Mouse (Mus musculus): Measurements from ENCODE around the gene Ccl27a. TPM values are rescaled to one million over a fixed set of nuclear protein-coding genes. Genes with fewer than 3 reads are reported as not detected.

Gene Ccl27a
- polyA plus RNA-seq, 1 experiment, result 872 TPM

DNA sequence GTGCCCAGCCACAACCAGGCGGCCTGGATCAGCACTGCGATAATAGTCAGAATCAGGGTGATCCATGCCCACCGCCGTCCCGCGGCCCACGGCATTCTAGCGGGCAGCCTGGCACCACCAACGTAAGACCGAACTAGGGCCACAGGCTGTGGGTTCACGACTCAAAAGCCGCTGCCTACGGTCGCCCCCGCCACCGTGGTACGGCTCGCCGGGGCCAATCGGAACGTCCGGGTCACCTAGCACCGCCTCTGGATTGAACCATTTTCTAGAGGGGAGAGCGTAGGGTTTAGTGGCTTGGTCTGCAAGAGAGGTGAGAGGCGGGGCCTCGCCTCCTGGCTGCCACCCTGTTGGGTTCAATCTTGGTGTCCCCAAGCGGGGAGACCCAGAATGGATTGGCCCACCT, 32.9 kb downstream of the Ccl27a start:
- H3K36me3 ChIP-seq (ENCODE audit: control insufficient read depth, insufficient read depth, low read length), result no peaks in the 10 kb centered on the region
- no peaks in the 10 kb centered on the region for H3K27me3 ChIP-seq (ENCODE audit: control insufficient read depth, insufficient read depth, low read length)
- H3K4me1 ChIP-seq (ENCODE audit: control insufficient read depth, insufficient read depth, low read length), result peaks cover 12% of the 10 kb centered on the region
- peak; percentile 94 for TF ChIP-seq POLR2A (IDR thresholded peaks at IDR 0.05; ENCODE audit: control insufficient read depth, low read depth, low read length)
- no peak for TF ChIP-seq CTCF (IDR thresholded peaks at IDR 0.05; ENCODE audit: control insufficient read depth, insufficient read depth, insufficient replicate concordance, low read depth, low read length)
- peak overlapping the region; percentile 88 for H3K27ac ChIP-seq (ENCODE audit: control insufficient read depth, insufficient read depth, low read depth, low read length)
- peak overlapping the region; percentile 94 for H3K4me3 ChIP-seq (ENCODE audit: control insufficient read depth, low read depth, low read length)

DNA sequence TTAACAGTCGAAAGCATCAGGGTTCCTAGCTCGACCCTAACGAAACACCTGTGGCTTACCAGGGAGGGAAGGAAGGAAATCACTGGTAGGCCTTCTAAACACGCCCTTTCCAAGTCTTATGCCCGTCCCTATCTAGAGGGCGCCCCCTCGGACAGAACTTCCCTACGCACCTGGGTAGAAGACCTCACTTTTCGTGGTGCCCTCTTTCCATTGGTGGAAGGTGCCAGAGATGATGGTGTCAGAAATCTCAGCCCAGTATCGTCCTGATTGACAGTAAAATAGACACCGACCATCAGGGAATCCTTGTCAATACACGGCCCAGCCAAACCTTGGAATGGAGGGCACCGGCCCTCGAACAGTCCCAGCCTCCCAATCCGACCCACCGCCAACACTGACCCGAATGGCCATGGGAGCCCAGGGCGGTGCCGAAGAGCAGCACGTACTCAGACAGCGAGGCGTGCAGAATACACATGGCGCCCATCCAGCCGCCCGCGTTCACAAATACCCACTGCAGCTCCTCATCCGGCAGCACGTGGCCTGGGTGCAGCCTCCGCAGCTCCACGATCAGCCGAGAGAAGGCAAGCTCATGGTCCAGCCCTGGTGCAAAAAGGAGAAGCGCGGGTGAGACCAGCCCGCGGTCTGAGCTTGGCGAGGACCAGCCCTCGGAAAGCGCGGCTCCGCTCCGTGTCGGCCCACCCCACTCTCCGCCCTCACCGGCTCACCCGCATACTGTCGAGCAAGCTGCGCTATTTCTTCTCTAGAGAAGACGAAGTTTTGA, 33.5 kb downstream of the Ccl27a start:
- Histone ChIP-seq H3K27me3 (ENCODE audit: control insufficient read depth, insufficient read depth, low read length) (no peaks in the 10 kb centered on the region), H3K4me3 (ENCODE audit: control insufficient read depth, low read depth, low read length) (peak overlapping the region; percentile 94), H3K4me1 (ENCODE audit: control insufficient read depth, insufficient read depth, low read length) (peaks cover 12% of the 10 kb centered on the region), H3K27ac (ENCODE audit: control insufficient read depth, insufficient read depth, low read depth, low read length) (peak overlapping the region; percentile 88), H3K36me3 (ENCODE audit: control insufficient read depth, insufficient read depth, low read length) (no peaks in the 10 kb centered on the region)
- TF ChIP-seq CTCF (IDR thresholded peaks at IDR 0.05; ENCODE audit: control insufficient read depth, insufficient read depth, insufficient replicate concordance, low read depth, low read length), result no peak
- TF ChIP-seq POLR2A (IDR thresholded peaks at IDR 0.05; ENCODE audit: control insufficient read depth, low read depth, low read length), result no peak

DNA sequence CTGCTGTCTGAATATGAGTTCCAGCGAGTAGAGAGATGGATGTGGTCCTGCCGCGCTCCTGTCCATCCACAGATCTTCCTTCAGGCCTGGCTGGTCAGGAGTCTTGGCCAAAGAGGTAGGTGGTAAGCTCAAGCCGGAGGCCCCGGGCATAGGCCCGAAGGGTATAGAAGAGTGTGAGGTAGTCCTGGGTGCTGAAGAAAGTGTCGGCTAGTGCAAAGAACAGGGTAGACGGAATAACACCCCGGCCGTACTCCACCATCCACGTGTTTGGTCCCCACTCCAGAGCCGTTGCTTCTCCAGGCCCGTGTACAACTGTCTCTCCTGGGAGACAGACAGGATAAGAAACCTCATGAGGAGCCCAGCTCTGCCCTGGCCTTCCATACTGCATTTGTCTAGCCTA, 34.8 kb downstream of the Ccl27a start:
- Histone ChIP-seq H3K4me1 (ENCODE audit: control insufficient read depth, insufficient read depth, low read length) (peaks cover 12% of the 10 kb centered on the region), H3K27me3 (ENCODE audit: control insufficient read depth, insufficient read depth, low read length) (no peaks in the 10 kb centered on the region), H3K36me3 (ENCODE audit: control insufficient read depth, insufficient read depth, low read length) (no peaks in the 10 kb centered on the region), H3K4me3 (ENCODE audit: control insufficient read depth, low read depth, low read length) (no peak overlapping the region), H3K27ac (ENCODE audit: control insufficient read depth, insufficient read depth, low read depth, low read length) (no peak overlapping the region)
- no peak for TF ChIP-seq CTCF (IDR thresholded peaks at IDR 0.05; ENCODE audit: control insufficient read depth, insufficient read depth, insufficient replicate concordance, low read depth, low read length)

DNA sequence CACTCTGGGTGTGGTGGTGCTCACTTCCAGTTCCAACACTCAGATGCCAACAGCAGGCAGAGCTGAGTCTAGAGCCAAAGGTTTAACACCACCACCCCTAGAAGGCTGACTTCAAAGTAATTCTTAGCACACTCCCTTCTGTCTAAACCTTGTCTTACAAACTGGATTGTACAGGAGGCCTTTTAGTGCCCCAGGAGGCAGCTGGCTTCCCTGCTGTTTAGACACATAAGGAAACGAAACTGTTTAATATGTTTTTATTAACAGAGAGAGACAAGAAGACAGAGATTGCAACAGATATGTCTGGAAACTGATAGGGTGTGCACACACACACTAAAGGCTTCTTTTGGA, 35.8 kb downstream of the Ccl27a start:
- Histone ChIP-seq H3K27me3 (ENCODE audit: control insufficient read depth, insufficient read depth, low read length) (no peaks in the 10 kb centered on the region), H3K4me3 (ENCODE audit: control insufficient read depth, low read depth, low read length) (no peak overlapping the region), H3K27ac (ENCODE audit: control insufficient read depth, insufficient read depth, low read depth, low read length) (no peak overlapping the region), H3K36me3 (ENCODE audit: control insufficient read depth, insufficient read depth, low read length) (no peaks in the 10 kb centered on the region), H3K4me1 (ENCODE audit: control insufficient read depth, insufficient read depth, low read length) (peaks cover 12% of the 10 kb centered on the region)
- TF ChIP-seq CTCF (IDR thresholded peaks at IDR 0.05; ENCODE audit: control insufficient read depth, insufficient read depth, insufficient replicate concordance, low read depth, low read length), result no peak
- TF ChIP-seq POLR2A (IDR thresholded peaks at IDR 0.05; ENCODE audit: control insufficient read depth, low read depth, low read length), result no peak

DNA sequence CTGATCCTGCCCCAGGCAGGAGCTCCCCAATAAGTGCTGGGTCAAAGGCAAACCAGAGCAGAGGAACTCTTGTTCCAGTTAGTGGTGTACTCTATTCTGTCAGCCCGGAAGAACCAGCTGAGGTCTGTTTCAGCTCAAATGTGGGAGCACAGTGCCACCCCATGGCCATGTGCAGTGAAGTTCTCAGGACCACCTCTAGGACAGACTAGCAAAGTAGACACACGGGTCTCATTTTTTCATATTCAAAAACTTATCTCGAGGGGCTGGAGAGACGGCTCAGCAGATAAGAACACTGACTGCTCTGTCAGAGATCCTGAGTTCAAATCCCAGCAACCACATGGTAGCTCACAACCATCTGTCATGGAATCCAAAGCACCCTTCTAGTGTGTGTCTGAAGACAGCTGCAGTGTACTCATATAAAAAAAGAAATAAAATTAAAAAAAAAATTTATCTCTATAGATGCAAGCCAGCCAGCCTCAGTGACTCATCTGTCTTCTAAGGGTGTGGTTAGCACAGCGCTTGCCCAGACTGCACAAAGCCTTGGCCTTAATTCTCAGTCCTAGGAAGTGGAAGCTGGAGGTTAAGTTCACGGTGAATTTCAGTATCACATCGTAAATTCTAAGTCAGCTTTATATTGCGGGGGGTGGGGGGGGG, 36.3 kb downstream of the Ccl27a start:
- TF ChIP-seq CTCF (IDR thresholded peaks at IDR 0.05; ENCODE audit: control insufficient read depth, insufficient read depth, insufficient replicate concordance, low read depth, low read length) (peak; percentile 67; the same call in 1 of the 2 replicates), POLR2A (IDR thresholded peaks at IDR 0.05; ENCODE audit: control insufficient read depth, low read depth, low read length) (no peak)
- Histone ChIP-seq H3K27me3 (ENCODE audit: control insufficient read depth, insufficient read depth, low read length) (no peaks in the 10 kb centered on the region), H3K27ac (ENCODE audit: control insufficient read depth, insufficient read depth, low read depth, low read length) (no peak overlapping the region), H3K4me3 (ENCODE audit: control insufficient read depth, low read depth, low read length) (no peak overlapping the region), H3K36me3 (ENCODE audit: control insufficient read depth, insufficient read depth, low read length) (no peaks in the 10 kb centered on the region), H3K4me1 (ENCODE audit: control insufficient read depth, insufficient read depth, low read length) (peaks cover 12% of the 10 kb centered on the region)

DNA sequence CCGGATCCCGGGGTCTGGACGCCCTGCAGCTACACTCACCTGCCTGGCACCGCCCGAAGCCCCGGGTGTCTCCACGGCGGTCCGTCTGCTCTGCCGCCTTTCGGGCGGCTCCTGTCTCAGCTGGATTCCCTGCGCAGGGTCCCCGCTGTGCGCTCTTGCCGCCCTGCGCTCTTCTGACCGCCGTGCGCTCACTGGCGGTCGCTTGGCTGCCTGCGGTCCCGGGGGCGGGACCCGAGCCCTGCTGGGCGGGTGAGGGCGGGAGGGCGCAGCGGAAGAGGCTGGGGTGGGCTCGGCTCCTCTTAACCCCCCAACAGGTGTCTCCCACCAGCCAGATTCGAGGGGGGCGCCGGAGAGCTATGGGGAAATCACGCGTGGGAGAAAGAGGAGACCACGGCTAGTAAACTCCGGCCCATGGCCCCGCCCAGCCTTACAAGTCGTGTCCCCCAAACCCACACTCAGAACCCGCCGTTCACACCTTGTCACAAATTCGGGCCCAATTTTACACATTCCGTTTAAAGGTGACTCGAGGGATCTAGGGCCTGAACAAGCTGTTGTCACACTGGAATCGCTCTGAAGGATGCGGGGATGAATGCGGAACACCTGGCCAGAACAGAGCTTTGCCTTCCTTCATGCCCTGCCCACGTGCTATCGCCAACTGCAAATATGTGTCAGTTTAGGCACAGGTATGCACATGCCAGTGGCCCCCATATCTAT, 42.8 kb downstream of the Ccl27a start, which contains the start of gene Arid3c:
TSS of gene Arid3c (minus strand) at position 91 of the 714 bp plus-strand sequence.
- Histone ChIP-seq H3K27me3 (ENCODE audit: control insufficient read depth, insufficient read depth, low read length) (no peaks in the 10 kb centered on the region; the same call in 1 of the 2 replicates), H3K27ac (ENCODE audit: control insufficient read depth, insufficient read depth, low read depth, low read length) (no peak within 1 kb of the TSS), H3K36me3 (ENCODE audit: control insufficient read depth, insufficient read depth, low read length) (no peaks in the 10 kb centered on the region), H3K4me3 (ENCODE audit: control insufficient read depth, low read depth, low read length) (peak within 1 kb of the TSS; percentile 29; the same call in 1 of the 2 replicates), H3K4me1 (ENCODE audit: control insufficient read depth, insufficient read depth, low read length) (peaks cover 9% of the 10 kb centered on the region)
- no peak for TF ChIP-seq POLR2A (IDR thresholded peaks at IDR 0.05; ENCODE audit: control insufficient read depth, low read depth, low read length)
- TF ChIP-seq CTCF (IDR thresholded peaks at IDR 0.05; ENCODE audit: control insufficient read depth, insufficient read depth, insufficient replicate concordance, low read depth, low read length), result no peak
